Mouse (Mus musculus) MEL (cell line): ENCODE data around the gene Mok. TPM values are rescaled to one million over a fixed set of nuclear protein-coding genes. Genes with fewer than 3 reads are reported as not detected.

ENCODE experiments used
- DNase-seq: peaks from one replicate; pipeline ENCODE4 v3.0.0; 2011; ENCODE audit warnings: low read depth, low spot score
- H3K27ac ChIP-seq: 2 replicates; pipeline ENCODE4 v1.5.1; 2012; ENCODE audit warnings: low read depth, mild to moderate bottlenecking, control low read depth, low read length, moderate library complexity; ENCODE audit not compliant: control insufficient read depth
- H3K27me3 ChIP-seq, 2 experiments: fragments of 150-350 bp in 1 of 2; sonication (generic) in 1 of 2; 2 replicates each; pipeline ENCODE4 v1.6.1; 2012; ENCODE audit warnings: low read length in 2 of 2, mild to moderate bottlenecking in 2 of 2, improper control_type of control experiment in 1 of 2, moderate library complexity in 1 of 2; ENCODE audit not compliant: insufficient read depth in 2 of 2, control insufficient read depth in 1 of 2
- H3K36me3 ChIP-seq, 2 experiments: 2 replicates each; pipeline ENCODE4 v1.6.1; 2012 to 2014; ENCODE audit warnings: low read length in 2 of 2, improper control_type of control experiment in 1 of 2, inconsistent platforms in 1 of 2, mild to moderate bottlenecking in 1 of 2; ENCODE audit not compliant: insufficient read depth in 2 of 2, control insufficient read depth in 1 of 2
- H3K4me1 ChIP-seq, 2 experiments: fragments of 150-350 bp in 1 of 2; sonication (generic) in 1 of 2; 2 replicates each; pipeline ENCODE4 v1.6.1; 2012; ENCODE audit warnings: low read length in 2 of 2, improper control_type of control experiment in 1 of 2, mild to moderate bottlenecking in 1 of 2; ENCODE audit not compliant: insufficient read depth in 2 of 2, control insufficient read depth in 1 of 2
- H3K4me3 ChIP-seq, 2 experiments: fragments of 150-350 bp in 1 of 2; sonication (generic) in 1 of 2; 2 replicates each; pipeline ENCODE4 v1.5.1; 2012; ENCODE audit warnings: low read depth in 2 of 2, low read length in 2 of 2, mild to moderate bottlenecking in 2 of 2, moderate library complexity in 2 of 2, control low read depth in 1 of 2, improper control_type of control experiment in 1 of 2; ENCODE audit not compliant: control insufficient read depth in 1 of 2, insufficient read depth in 1 of 2
- H3K79me2 ChIP-seq: 2 replicates; pipeline ENCODE4 v1.6.1; 2012; ENCODE audit warnings: mild to moderate bottlenecking, low read length, moderate library complexity; ENCODE audit not compliant: control insufficient read depth, poor library complexity, insufficient read depth
- H3K9ac ChIP-seq: 2 replicates; pipeline ENCODE4 v1.6.1; 2012; ENCODE audit warnings: low read depth, mild to moderate bottlenecking, control low read depth, low read length, moderate library complexity; ENCODE audit not compliant: control insufficient read depth, poor library complexity, severe bottlenecking
- H3K9me3 ChIP-seq: fragments of 150-350 bp; sonication (generic); replicated peaks from 2 replicates; pipeline ENCODE4 v1.6.1; 2012; ENCODE audit warnings: mild to moderate bottlenecking, low read length, improper control_type of control experiment, moderate library complexity; ENCODE audit not compliant: insufficient read depth
- BHLHE40 ChIP-seq: IDR thresholded peaks from 2 replicates; pipeline ENCODE4 v1.6.1; 2012; ENCODE audit warnings: low read depth, mild to moderate bottlenecking, inconsistent platforms, low read length, improper control_type of control experiment, borderline replicate concordance
- CHD2 ChIP-seq: IDR thresholded peaks from 2 replicates; pipeline ENCODE4 v1.6.1; 2011; ENCODE audit warnings: low read length, improper control_type of control experiment
- E2F4 ChIP-seq: IDR thresholded peaks from 2 replicates; pipeline ENCODE4 v1.6.1; 2011; ENCODE audit warnings: low read depth, low read length, improper control_type of control experiment, borderline replicate concordance
- GABPA ChIP-seq: IDR thresholded peaks from 2 replicates; pipeline ENCODE4 v1.6.1; 2012; ENCODE audit warnings: low read depth, mild to moderate bottlenecking, inconsistent platforms, low read length, improper control_type of control experiment, moderate library complexity
- HCFC1 ChIP-seq: IDR thresholded peaks from 2 replicates; pipeline ENCODE4 v1.6.1; 2012; ENCODE audit warnings: low read depth, mild to moderate bottlenecking, inconsistent platforms, low read length, improper control_type of control experiment, moderate library complexity
- MAFK ChIP-seq: IDR thresholded peaks from 2 replicates; pipeline ENCODE4 v1.6.1; 2011; ENCODE audit warnings: low read depth, mild to moderate bottlenecking, low read length, improper control_type of control experiment, borderline replicate concordance
- MAX ChIP-seq: IDR thresholded peaks from 2 replicates; pipeline ENCODE4 v1.6.1; 2011; ENCODE audit warnings: low read length, improper control_type of control experiment
- MAZ ChIP-seq: IDR thresholded peaks from 2 replicates; pipeline ENCODE4 v1.6.1; 2012; ENCODE audit warnings: low read depth, mild to moderate bottlenecking, inconsistent platforms, low read length, improper control_type of control experiment
- MEF2A ChIP-seq: IDR thresholded peaks from 2 replicates; pipeline ENCODE4 v1.6.1; 2014; ENCODE audit warnings: low read depth, mild to moderate bottlenecking, inconsistent platforms, low read length, improper control_type of control experiment; ENCODE audit not compliant: poor library complexity, insufficient replicate concordance, severe bottlenecking; ENCODE audit errors: extremely low read depth
- MYC ChIP-seq: IDR thresholded peaks from 2 replicates; pipeline ENCODE4 v1.6.1; 2011; ENCODE audit warnings: low read depth, mild to moderate bottlenecking, low read length, improper control_type of control experiment, moderate library complexity
- NRF1 ChIP-seq: IDR thresholded peaks from 2 replicates; pipeline ENCODE4 v1.6.1; 2014; ENCODE audit warnings: low read depth, mild to moderate bottlenecking, inconsistent platforms, low read length, improper control_type of control experiment, moderate library complexity; ENCODE audit not compliant: poor library complexity, insufficient read depth, severe bottlenecking
- POLR2A ChIP-seq, 2 experiments: IDR thresholded peaks; 2 replicates each; pipeline ENCODE4 v1.6.1; 2011 to 2012; ENCODE audit warnings: low read length in 2 of 2, mild to moderate bottlenecking in 2 of 2, control low read depth in 1 of 2, improper control_type of control experiment in 1 of 2, low read depth in 1 of 2, moderate library complexity in 1 of 2; ENCODE audit not compliant: control insufficient read depth in 1 of 2, insufficient read depth in 1 of 2, poor library complexity in 1 of 2
- POLR2AphosphoS2 ChIP-seq: IDR thresholded peaks from 2 replicates; pipeline ENCODE4 v1.6.1; 2011; ENCODE audit warnings: low read length, improper control_type of control experiment
- RCOR1 ChIP-seq: IDR thresholded peaks from 2 replicates; pipeline ENCODE4 v1.6.1; 2012; ENCODE audit warnings: low read depth, mild to moderate bottlenecking, inconsistent platforms, low read length, improper control_type of control experiment
- SMC3 ChIP-seq: IDR thresholded peaks from 2 replicates; pipeline ENCODE4 v1.6.1; 2011; ENCODE audit warnings: low read depth, low read length, improper control_type of control experiment
- UBTF ChIP-seq: IDR thresholded peaks from 2 replicates; pipeline ENCODE4 v1.6.1; 2012; ENCODE audit warnings: low read depth, mild to moderate bottlenecking, inconsistent platforms, low read length, improper control_type of control experiment, moderate library complexity, borderline replicate concordance; ENCODE audit not compliant: insufficient read depth
- USF1 ChIP-seq: IDR thresholded peaks from 2 replicates; pipeline ENCODE4 v1.6.1; 2014; ENCODE audit warnings: low read depth, mild to moderate bottlenecking, inconsistent platforms, low read length, improper control_type of control experiment, moderate library complexity
- USF2 ChIP-seq, 2 experiments: IDR thresholded peaks; 2 replicates each; pipeline ENCODE4 v1.6.1; 2011 to 2012; ENCODE audit warnings: improper control_type of control experiment in 2 of 2, low read length in 2 of 2, borderline replicate concordance in 1 of 2, inconsistent platforms in 1 of 2, low read depth in 1 of 2, mild to moderate bottlenecking in 1 of 2; ENCODE audit not compliant: insufficient read depth in 1 of 2
- ZC3H11A ChIP-seq: IDR thresholded peaks from 2 replicates; pipeline ENCODE4 v1.6.1; 2012; ENCODE audit warnings: low read depth, mild to moderate bottlenecking, inconsistent platforms, low read length, improper control_type of control experiment
- ZKSCAN1 ChIP-seq: IDR thresholded peaks from 2 replicates; pipeline ENCODE4 v1.6.1; 2012; ENCODE audit warnings: low read depth, mild to moderate bottlenecking, inconsistent platforms, low read length, improper control_type of control experiment, moderate library complexity
- ZMIZ1 ChIP-seq: IDR thresholded peaks from 2 replicates; pipeline ENCODE4 v1.6.1; 2012; ENCODE audit warnings: low read depth, mild to moderate bottlenecking, inconsistent platforms, low read length, improper control_type of control experiment, moderate library complexity
- ZNF384 ChIP-seq: IDR thresholded peaks from 2 replicates; pipeline ENCODE4 v1.6.1; 2012; ENCODE audit warnings: low read depth, mild to moderate bottlenecking, inconsistent platforms, low read length, improper control_type of control experiment
- polyA plus RNA-seq, 2 experiments: library from polyadenylated mRNA; stranded (reverse) in 1 of 2; unstranded in 1 of 2; fragments of >175 nt in 1 of 2; fragments of >200 nt in 1 of 2; gene quantifications; 2 replicates each; pipeline versions ENCODE4 v1.2.1 to v1.2.4; 2012; ENCODE audit warnings: low replicate concordance in 2 of 2, low read depth in 1 of 2; ENCODE audit not compliant: insufficient read length in 2 of 2, insufficient read depth in 1 of 2, missing spikeins in 1 of 2
- total RNA-seq: library from RNA; depleted of rRNA; stranded (reverse); fragments of 300-350 nt; gene quantifications from 2 replicates; pipeline ENCODE4 v1.2.3, GENCODE M21; 2012

Gene Mok
- total and polyA plus RNA-seq, 3 experiments = 0.39 to 1.6 TPM; not detected in 1

- no peak for DNase-seq
- Histone ChIP-seq H3K9me3 (no peaks in the 10 kb centered on the region), H3K4me1 (no peaks in the 10 kb centered on the region), H3K9ac (no peak overlapping the region), H3K4me3 (no peak overlapping the region), H3K36me3 (no peaks in the 10 kb centered on the region), H3K27ac (no peak overlapping the region), H3K79me2 (no peaks in the 10 kb centered on the region), H3K27me3 (no peaks in the 10 kb centered on the region)
- TF ChIP-seq UBTF (no peak), E2F4 (no peak), USF1 (no peak), SMC3 (no peak), ZMIZ1 (no peak), MEF2A (no peak), CHD2 (no peak), BHLHE40 (no peak), MAZ (no peak), USF2 (IDR thresholded peaks at IDR 0.05; ENCODE audit: borderline replicate concordance in 1 of 2, insufficient read depth in 1 of 2, low read depth in 1 of 2, low read length in 2 of 2) (no peak), NRF1 (no peak), MAX (no peak), HCFC1 (no peak), ZKSCAN1 (no peak), RCOR1 (no peak), ZC3H11A (no peak)
Observed at GRCm38 (mm10) chr12:110813132-110813531, 27.6 kb downstream of the Mok start.

DNA sequence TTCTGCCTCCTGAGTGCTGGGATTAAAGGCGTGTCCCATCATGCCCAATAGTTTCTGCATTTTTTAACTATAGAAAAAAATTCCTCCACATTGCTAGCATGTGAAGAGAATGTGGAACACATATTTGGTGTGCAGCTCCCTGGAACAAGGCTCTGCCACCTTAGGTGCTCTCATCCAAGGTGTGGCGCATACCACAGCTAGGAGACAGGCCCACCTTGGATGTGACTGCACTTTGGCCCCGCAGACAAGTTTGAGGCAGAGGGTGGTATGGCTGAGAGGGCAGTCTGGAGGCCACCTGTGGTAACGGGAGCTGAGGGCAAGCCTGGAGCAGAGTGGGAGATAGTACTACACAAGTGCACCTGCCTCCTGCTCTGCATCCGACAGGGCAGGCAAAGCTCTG, 31.9 kb downstream of the Mok start:
- H3K4me1 ChIP-seq = no peaks in the 10 kb centered on the region
- no peak for DNase-seq
- no peaks in the 10 kb centered on the region for H3K79me2 ChIP-seq
- H3K9ac ChIP-seq = no peak overlapping the region
- no peak overlapping the region for H3K4me3 ChIP-seq
- TF ChIP-seq MYC = no peak
- TF ChIP-seq USF1 = no peak
- TF ChIP-seq ZNF384 = no peak
- no peak for TF ChIP-seq GABPA
- TF ChIP-seq POLR2AphosphoS2 = no peak
- no peak for TF ChIP-seq MAFK
- no peak for TF ChIP-seq POLR2A (IDR thresholded peaks at IDR 0.05; ENCODE audit: control insufficient read depth in 1 of 2, insufficient read depth in 1 of 2, low read depth in 1 of 2, low read length in 2 of 2, poor library complexity in 1 of 2)
- no peak for TF ChIP-seq CHD2
- no peak overlapping the region for H3K27ac ChIP-seq
- no peaks in the 10 kb centered on the region for H3K27me3 ChIP-seq
- no peaks in the 10 kb centered on the region for H3K36me3 ChIP-seq
- H3K9me3 ChIP-seq = no peaks in the 10 kb centered on the region
